8 mouse cellular contexts compared by ENCODE assay signal in the genomic region with DNA sequence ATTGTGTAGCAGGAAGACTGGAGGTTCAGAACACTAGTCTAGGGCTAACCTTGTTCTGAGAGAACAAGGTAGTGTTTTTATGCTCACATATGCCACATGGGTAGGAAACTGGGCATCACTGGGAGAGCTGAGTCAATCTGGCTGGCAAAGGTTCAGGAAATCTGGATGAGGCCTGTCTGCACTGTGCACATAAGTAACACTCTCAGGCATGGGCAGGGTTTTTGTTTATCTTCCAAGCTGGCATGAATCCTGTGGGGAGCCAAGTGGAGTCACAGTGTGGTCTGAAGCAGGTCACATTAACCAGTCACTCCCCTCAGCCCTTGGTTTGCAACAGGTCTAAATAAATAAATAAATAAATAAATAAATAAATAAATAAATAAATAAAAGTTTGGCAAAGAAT. TPM values are rescaled to one million over a fixed set of nuclear protein-coding genes. Genes with fewer than 3 reads are reported as not detected.
DNase-seq lines count a peak whose midpoint lies in the region; ATAC-seq and TF ChIP-seq lines count a peak whose summit lies in the region.

No protein-coding gene starts in this region.

- no peak overlapping the region for H3K4me2 ChIP-seq in liver, embryonic 12.5 days
- H3K4me2 ChIP-seq in lung, postnatal 0 days (replicated peaks; ENCODE audit: low read depth, low read length): no peak overlapping the region

- no peaks in the 10 kb centered on the region for H3K36me3 ChIP-seq in liver, adult 2 months (ENCODE audit: control insufficient read depth, insufficient read depth, low read length)
- H3K36me3 ChIP-seq in liver, embryonic 12.5 days: no peaks in the 10 kb centered on the region
- no peaks in the 10 kb centered on the region for H3K36me3 ChIP-seq in lung, postnatal 0 days (ENCODE audit: insufficient read depth, low read length)
- H3K36me3 ChIP-seq in forebrain, embryonic 10.5 days (replicated peaks): no peaks in the 10 kb centered on the region

- no peak overlapping the region for H3K4me3 ChIP-seq in liver, adult 2 months (ENCODE audit: insufficient read depth, low read depth, low read length)
- H3K4me3 ChIP-seq in liver, embryonic 12.5 days: no peak overlapping the region
- H3K4me3 ChIP-seq in lung, postnatal 0 days (ENCODE audit: low read depth, low read length): no peak overlapping the region
- no peak overlapping the region for H3K4me3 ChIP-seq in gastrocnemius, adult 2 months
- no peak overlapping the region for H3K4me3 ChIP-seq in forebrain, embryonic 10.5 days

- TF ChIP-seq EP300 in lung, postnatal 0 days (IDR thresholded peaks at IDR 0.05): no peak

- no peak for ATAC-seq in liver, embryonic 12.5 days
- peak; percentile 84 for ATAC-seq in lung, postnatal 0 days

- no peaks in the 10 kb centered on the region for H3K9me3 ChIP-seq in liver, embryonic 12.5 days (replicated peaks)
- no peaks in the 10 kb centered on the region for H3K9me3 ChIP-seq in lung, postnatal 0 days (ENCODE audit: low read length)
- no peaks in the 10 kb centered on the region for H3K9me3 ChIP-seq in forebrain, embryonic 10.5 days

- intact Hi-C loops in gastrocnemius, adult 2 months (cut with DNase I): no loop called here

- H3K4me1 ChIP-seq in liver, adult 2 months (ENCODE audit: control insufficient read depth, insufficient read depth, low read length): peaks cover 9% of the 10 kb centered on the region; the same call in 1 of the 2 replicates
- H3K4me1 ChIP-seq in liver, embryonic 12.5 days: no peaks in the 10 kb centered on the region
- H3K4me1 ChIP-seq in lung, postnatal 0 days (ENCODE audit: insufficient read depth, low read depth, low read length): no peaks in the 10 kb centered on the region
- no peaks in the 10 kb centered on the region for H3K4me1 ChIP-seq in forebrain, embryonic 10.5 days

- H3K27ac ChIP-seq in liver, adult 2 months (replicated peaks; ENCODE audit: insufficient read depth, low read depth, low read length): no peak overlapping the region
- H3K27ac ChIP-seq in liver, embryonic 12.5 days: no peak overlapping the region
- H3K27ac ChIP-seq in lung, postnatal 0 days (ENCODE audit: low read length): no peak overlapping the region
- no peak overlapping the region for H3K27ac ChIP-seq in gastrocnemius, adult 2 months
- no peak overlapping the region for H3K27ac ChIP-seq in forebrain, embryonic 10.5 days

- no peak overlapping the region for H3K9ac ChIP-seq in liver, adult 2 months (ENCODE audit: low read depth, low read length)
- no peak overlapping the region for H3K9ac ChIP-seq in liver, embryonic 12.5 days
- no peak overlapping the region for H3K9ac ChIP-seq in lung, postnatal 0 days (replicated peaks; ENCODE audit: low read depth)

- no peak for TF ChIP-seq POLR2A in liver, adult 2 months (IDR thresholded peaks at IDR 0.05; ENCODE audit: extremely low read depth, insufficient read depth, low read length)

- DNase-seq in liver, adult 2 months (ENCODE audit: extremely low read depth, low read depth, low spot score): peak; percentile 85
- peak; percentile 86 to 87 for DNase-seq in cerebellum, postnatal 10 days
- peak; percentile 72 for DNase-seq in heart, postnatal 4 days
- peak; percentile 67 for DNase-seq in lung, postnatal 0 days (ENCODE audit: low spot score)
- no peak for DNase-seq in B cell, adult 2 months
- DNase-seq in gastrocnemius, adult 2 months: no peak
- DNase-seq in forebrain, embryonic 10.5 days (ENCODE audit: extremely low spot score, low spot score): no peak

- H3K27me3 ChIP-seq in liver, adult 2 months (ENCODE audit: control insufficient read depth, insufficient read depth, low read length): no peaks in the 10 kb centered on the region
- H3K27me3 ChIP-seq in liver, embryonic 12.5 days (replicated peaks): no peaks in the 10 kb centered on the region
- no peaks in the 10 kb centered on the region for H3K27me3 ChIP-seq in lung, postnatal 0 days (replicated peaks; ENCODE audit: insufficient read depth, low read length)
- H3K27me3 ChIP-seq in forebrain, embryonic 10.5 days (ENCODE audit: poor library complexity, severe bottlenecking): no peaks in the 10 kb centered on the region

- TF ChIP-seq CTCF in liver, adult 2 months (IDR thresholded peaks at IDR 0.05; ENCODE audit: low read depth, low read length): no peak
- TF ChIP-seq CTCF in lung, postnatal 0 days (IDR thresholded peaks at IDR 0.05): no peak
- no peak for TF ChIP-seq CTCF in gastrocnemius, adult 2 months (IDR thresholded peaks at IDR 0.05)

- H3K79me2 ChIP-seq in liver, adult 2 months (ENCODE audit: control insufficient read depth, insufficient read depth, low read length): no peaks in the 10 kb centered on the region

RNA-seq across cellular contexts. Expression of a gene that starts 53.0 kb away (rescaled TPM):
- total RNA-seq in liver, adult 2 months (2014; rRNA removed): 41.8 and 42.0 TPM in 2 replicates
- polyA plus RNA-seq in liver, adult 2 months (2012; rRNA removed): 24.1 and 25.1 TPM in 2 replicates
- 6.3 and 6.7 TPM in 2 replicates for polyA plus RNA-seq in liver, embryonic 12.5 days (2016; fragmentation: Nextera tagmentation; extraction: Ambion mirVana)
- total RNA-seq in heart, postnatal 4 days (2021): 10 to 100 TPM in 1 of 2 experiments, 1 to 10 TPM in 1; 9.3 to 10.1 TPM
- polyA plus RNA-seq in lung, postnatal 0 days (2015; fragmentation: Nextera tagmentation; extraction: Ambion mirVana): 5.3 and 5.8 TPM in 2 replicates
- total RNA-seq in gastrocnemius, adult 2 months (2021): 1 to 10 TPM; 2.2 to 2.5 TPM
- 0.86 and 0.95 TPM in 2 replicates for polyA plus RNA-seq in forebrain, embryonic 10.5 days (2016; fragmentation: Nextera tagmentation; extraction: Ambion mirVana)

Comparison
In these comparisons a context has a peak if more than half of its experiments do, and no peak if none do; other contexts are left out.
1. DNase-seq: peak in liver, adult 2 months (single experiment), cerebellum, postnatal 10 days (2 of 2), heart, postnatal 4 days (single experiment) and lung, postnatal 0 days (single experiment); none in B cell, adult 2 months (0 of 2), gastrocnemius, adult 2 months (single experiment) and forebrain, embryonic 10.5 days (single experiment).